Mouse (Mus musculus): ENCODE measurements at regions not wholly inside any gene's neighbourhood (a gene's known extent, or its start where the extent isn't known, plus 50 kb on each side); places are given as distances from the start of the nearest gene placed in this dataset.
A peak's percentile ranks its signal among the peaks of the same experiment; 100 is the strongest.
"Not testable (repeated sequence)": the region's sequence is repeated elsewhere in the genome, so short reads cannot be mapped to it uniquely, and the experiment has no call there.

GRCm38 (mm10) chr15:59733932-59734331, 282.5 kb downstream of the 4933412E24Rik start:
- no peak for DNase-seq (ENCODE audit: low spot score in 2 of 2)

- DNase-seq (ENCODE audit: low spot score in 2 of 2) = no peak
Measured at GRCm38 (mm10) chr15:59733031-59733810, 283.2 kb downstream of the 4933412E24Rik start.

- no peak for DNase-seq (ENCODE audit: low spot score in 2 of 2)
Measured at GRCm38 (mm10) chr15:59731129-59731528, 285.3 kb downstream of the 4933412E24Rik start.

- peak in 1 of 2 experiments; percentile 28 for DNase-seq (ENCODE audit: low spot score in 2 of 2)
Measured at GRCm38 (mm10) chr15:59728817-59729560, 287.4 kb downstream of the 4933412E24Rik start.

GRCm38 (mm10) chr15:59728131-59728601, 288.2 kb downstream of the 4933412E24Rik start:
- peak; percentile 32 to 35 for DNase-seq (ENCODE audit: low spot score in 2 of 2)

- DNase-seq (ENCODE audit: low spot score in 2 of 2) = no peak
Measured at GRCm38 (mm10) chr15:59725881-59726280, 290.5 kb downstream of the 4933412E24Rik start.

GRCm38 (mm10) chr15:59722661-59723413, 293.6 kb downstream of the 4933412E24Rik start:
- DNase-seq (ENCODE audit: low spot score in 2 of 2) = no peak

GRCm38 (mm10) chr15:59721420-59721819, 295.0 kb downstream of the 4933412E24Rik start:
- DNase-seq (ENCODE audit: low spot score in 2 of 2) = no peak

- DNase-seq (ENCODE audit: low spot score in 2 of 2) = no peak
Measured at GRCm38 (mm10) chr15:59721018-59721417, 295.4 kb downstream of the 4933412E24Rik start.

- DNase-seq (ENCODE audit: low spot score in 2 of 2) = no peak
Measured at GRCm38 (mm10) chr15:59720149-59720548, 296.3 kb downstream of the 4933412E24Rik start.

GRCm38 (mm10) chr15:59719383-59720128, 296.9 kb downstream of the 4933412E24Rik start:
- DNase-seq (ENCODE audit: low spot score in 2 of 2) = not testable (repeated sequence)

- no peak for DNase-seq (ENCODE audit: low spot score in 2 of 2)
Measured at GRCm38 (mm10) chr15:59716872-59717271, 299.5 kb downstream of the 4933412E24Rik start.

- no peak for DNase-seq (ENCODE audit: low spot score in 2 of 2)
Measured at GRCm38 (mm10) chr15:59715951-59716350, 300.5 kb downstream of the 4933412E24Rik start.

- no peak for DNase-seq (ENCODE audit: low spot score in 2 of 2)
Measured at GRCm38 (mm10) chr15:59713965-59714739, 302.3 kb downstream of the 4933412E24Rik start.

- DNase-seq (ENCODE audit: low spot score in 2 of 2) = no peak
Measured at GRCm38 (mm10) chr15:59712077-59712752, 304.2 kb downstream of the 4933412E24Rik start.

- no peak for DNase-seq (ENCODE audit: low spot score in 2 of 2)
Measured at GRCm38 (mm10) chr15:59709925-59710324, 306.5 kb downstream of the 4933412E24Rik start.

- no peak for DNase-seq (ENCODE audit: low spot score in 2 of 2)
Measured at GRCm38 (mm10) chr15:59708402-59708801, 308.0 kb downstream of the 4933412E24Rik start.

GRCm38 (mm10) chr15:59707081-59707480, 309.3 kb downstream of the 4933412E24Rik start:
- no peak for DNase-seq (ENCODE audit: low spot score in 2 of 2)
